Comparison of ENCODE assay signal across 9 mouse cellular contexts in genomic region chr2:65331321-65331720, GRCm38 (mm10). TPM values are rescaled to one million over a fixed set of nuclear protein-coding genes. Genes with fewer than 3 reads are reported as not detected.
DNase-seq lines count a peak whose midpoint lies in the region; ATAC-seq and TF ChIP-seq lines count a peak whose summit lies in the region.
"Had no signal": no experiment of that assay in that cellular context is flagged by ENCODE, and none has a peak within 500 bp of the region (broad histone marks: within the 10 kb centered on the region; RNA-seq: fewer than 3 reads in every experiment).

No protein-coding gene starts in this region.

- no peak for ATAC-seq in hindbrain, embryonic 12.5 days (ENCODE audit: low FRiP score)
- ATAC-seq in Patski = peak; percentile 67
- ATAC-seq in embryonic facial prominence, embryonic 11.5 days (replicated peaks; ENCODE audit: insufficient number of reproducible peaks, low FRiP score, low TSS enrichment, low read depth) = no peak

- no peak overlapping the region for H3K9ac ChIP-seq in hindbrain, embryonic 12.5 days
- no peak overlapping the region for H3K9ac ChIP-seq in embryonic facial prominence, embryonic 11.5 days (replicated peaks; ENCODE audit: low read length)

- POLR2A ChIA-PET in Patski (lab: Charles Lee) = interaction anchor here (0.7 to 1.6 kb wide), 2 partner anchors 93 to 826 kb away, joined by 3 read pairs; no protein-coding TSS in a partner anchor

- peak; percentile 27 for DNase-seq in hindbrain, embryonic 10.5 days (ENCODE audit: low spot score)
- peak; percentile 86 for DNase-seq in 3T3-L1 (ENCODE audit: low read depth, low spot score)
- DNase-seq in Patski (ENCODE audit: low read depth, low spot score) = peak; percentile 10
- peak; percentile 48 for DNase-seq in embryonic facial prominence, embryonic 11.5 days (ENCODE audit: low spot score)
- DNase-seq in kidney, adult 18-20 months = peak; percentile 59
- DNase-seq in lung, postnatal 36 days = peak; percentile 87
- peak; percentile 11 for DNase-seq in yolk sac, embryonic 10.5 days (ENCODE audit: low spot score)

- peak; percentile 83 for TF ChIP-seq CTCF in Patski (IDR thresholded peaks at IDR 0.05)

- no peaks in the 10 kb centered on the region for H3K9me3 ChIP-seq in hindbrain, embryonic 10.5 days
- H3K9me3 ChIP-seq in hindbrain, embryonic 12.5 days (replicated peaks) = no peaks in the 10 kb centered on the region
- no peaks in the 10 kb centered on the region for H3K9me3 ChIP-seq in embryonic facial prominence, embryonic 11.5 days (replicated peaks; ENCODE audit: control insufficient read depth, low read length)

- no peak overlapping the region for H3K4me2 ChIP-seq in hindbrain, embryonic 12.5 days (replicated peaks)
- H3K4me2 ChIP-seq in embryonic facial prominence, embryonic 11.5 days (ENCODE audit: low read depth, low read length) = no peak overlapping the region

- WGBS in hindbrain, embryonic 10.5 days = 81% methylated on average over 2 of the region's 2 CpGs
- 75% methylated on average over 2 of the region's 2 CpGs for WGBS in hindbrain, embryonic 12.5 days
- 72% methylated on average over 2 of the region's 2 CpGs for WGBS in embryonic facial prominence, embryonic 11.5 days

- H3K4me1 ChIP-seq in hindbrain, embryonic 10.5 days (replicated peaks) = no peaks in the 10 kb centered on the region
- no peaks in the 10 kb centered on the region for H3K4me1 ChIP-seq in hindbrain, embryonic 12.5 days
- no peaks in the 10 kb centered on the region for H3K4me1 ChIP-seq in embryonic facial prominence, embryonic 11.5 days (ENCODE audit: control insufficient read depth, insufficient read depth, low read length)

- H3K36me3 ChIP-seq in hindbrain, embryonic 10.5 days = no peaks in the 10 kb centered on the region
- no peaks in the 10 kb centered on the region for H3K36me3 ChIP-seq in hindbrain, embryonic 12.5 days
- H3K36me3 ChIP-seq in embryonic facial prominence, embryonic 11.5 days (replicated peaks; ENCODE audit: control insufficient read depth, insufficient read depth, low read depth, low read length) = no peaks in the 10 kb centered on the region

- in situ Hi-C loops in Patski (cut with MboI; ENCODE audit: low pct_unique_long_range_greater_than_20kb) = loop anchor here (5.0 to 10.0 kb wide), 3 partner anchors 89 to 367 kb away; no protein-coding TSS in a partner anchor

- H3K27ac ChIP-seq in hindbrain, embryonic 10.5 days = no peak overlapping the region
- H3K27ac ChIP-seq in hindbrain, embryonic 12.5 days = no peak overlapping the region
- no peak overlapping the region for H3K27ac ChIP-seq in embryonic facial prominence, embryonic 11.5 days (replicated peaks; ENCODE audit: low read depth, low read length)

- CTCF ChIA-PET in Patski (lab: Charles Lee) = interaction anchor here (0.7 to 3.0 kb wide), 16 partner anchors 9 to 383 kb away, joined by 3 to 20 read pairs (median 4); no protein-coding TSS in a partner anchor

- no peaks in the 10 kb centered on the region for H3K27me3 ChIP-seq in hindbrain, embryonic 10.5 days (ENCODE audit: insufficient read depth, poor library complexity, severe bottlenecking)
- no peaks in the 10 kb centered on the region for H3K27me3 ChIP-seq in hindbrain, embryonic 12.5 days
- H3K27me3 ChIP-seq in Patski = no peaks in the 10 kb centered on the region
- H3K27me3 ChIP-seq in embryonic facial prominence, embryonic 11.5 days (ENCODE audit: control insufficient read depth, insufficient read depth, low read length) = no peaks in the 10 kb centered on the region

- no peak overlapping the region for H3K4me3 ChIP-seq in hindbrain, embryonic 10.5 days
- no peak overlapping the region for H3K4me3 ChIP-seq in hindbrain, embryonic 12.5 days
- H3K4me3 ChIP-seq in embryonic facial prominence, embryonic 11.5 days (ENCODE audit: low read depth, low read length) = no peak overlapping the region

RNA-seq across cellular contexts. Expression of gene Slc38a11, which starts 32.5 kb away (rescaled TPM):
- 0.14 and 0.17 TPM in 2 replicates for polyA plus RNA-seq in hindbrain, embryonic 10.5 days (2016; fragmentation: Nextera tagmentation; extraction: Ambion mirVana)
- polyA plus RNA-seq in hindbrain, embryonic 12.5 days (2016; fragmentation: Nextera tagmentation; extraction: Ambion mirVana) = 0.30 and 0.34 TPM in 2 replicates
- polyA plus RNA-seq in Patski (2021) = not detected
- polyA plus RNA-seq in embryonic facial prominence, embryonic 11.5 days (2014; fragmentation: Nextera tagmentation; extraction: Ambion mirVana) = 0.67 TPM in 1 of 2 replicates, not detected in the other
- polyA plus RNA-seq: heart, embryonic 14.5 days had no signal

Comparison
In these comparisons a context has a peak if more than half of its experiments do, and no peak if none do; other contexts are left out.
1. DNase-seq: peak in every context shown above with its lines; median percentile 87 in lung, postnatal 36 days; 86 in 3T3-L1; 59 in kidney, adult 18-20 months; 48 in embryonic facial prominence, embryonic 11.5 days; 27 in hindbrain, embryonic 10.5 days; 11 in yolk sac, embryonic 10.5 days; 10 in Patski.